Mouse (Mus musculus): Measurements from ENCODE around the gene Tpr. TPM values are rescaled to one million over a fixed set of nuclear protein-coding genes. Genes with fewer than 3 reads are reported as not detected.

The Tpr gene
- total RNA-seq (2012; rRNA removed) (213 and 241 TPM in 2 replicates), polyA plus RNA-seq (2012; ENCODE audit: insufficient read depth in 1 of 2, insufficient read length in 2 of 2, low read depth in 1 of 2, low replicate concordance in 2 of 2, missing spikeins in 1 of 2) (100 to 1,000 TPM; 229 to 382 TPM)

- Histone ChIP-seq H3K9ac (ENCODE audit: control insufficient read depth, low read depth, low read length, poor library complexity, severe bottlenecking) (peak within 1 kb of the TSS; percentile 99), H3K4me1 (ENCODE audit: control insufficient read depth in 1 of 2, insufficient read depth in 2 of 2, low read length in 2 of 2) (peaks cover 3 to 13% of the 10 kb centered on the region in 2 experiments), H3K27me3 (ENCODE audit: control insufficient read depth in 1 of 2, insufficient read depth in 2 of 2, low read length in 2 of 2) (no peaks in the 10 kb centered on the region), H3K4me3 (ENCODE audit: control insufficient read depth in 1 of 2, insufficient read depth in 1 of 2, low read depth in 2 of 2, low read length in 2 of 2) (peak within 1 kb of the TSS; percentile 84 to 94), H3K36me3 (ENCODE audit: control insufficient read depth in 1 of 2, insufficient read depth in 2 of 2, low read length in 2 of 2) (peaks cover 14 to 19% of the 10 kb centered on the region in 2 experiments), H3K27ac (ENCODE audit: control insufficient read depth, low read depth, low read length) (peak within 1 kb of the TSS; percentile 92), H3K9me3 (replicated peaks; ENCODE audit: insufficient read depth, low read length) (no peaks in the 10 kb centered on the region), H3K79me2 (ENCODE audit: control insufficient read depth, insufficient read depth, low read length, poor library complexity) (peaks cover 37% of the 10 kb centered on the region)
- peak; percentile 99 for DNase-seq (ENCODE audit: low read depth, low spot score)
- no peak for TF ChIP-seq GABPA (IDR thresholded peaks at IDR 0.05; ENCODE audit: low read depth, low read length)
- TF ChIP-seq CHD1 (IDR thresholded peaks at IDR 0.05; ENCODE audit: low read depth, low read length) = no peak
- peak; percentile 84; the same call in 1 of the 2 replicates for TF ChIP-seq ZMIZ1 (IDR thresholded peaks at IDR 0.05; ENCODE audit: low read depth, low read length)
- TF ChIP-seq POLR2AphosphoS2 (IDR thresholded peaks at IDR 0.05; ENCODE audit: low read length) = peak; percentile 28; the same call in 1 of the 2 replicates
- peak; percentile 96 for TF ChIP-seq KAT2A (conservative IDR thresholded peaks at IDR 0.05; ENCODE audit: low read depth, low read length)
- TF ChIP-seq CHD2 (IDR thresholded peaks at IDR 0.05; ENCODE audit: low read length) = peak; percentile 84
- TF ChIP-seq MXI1 (IDR thresholded peaks at IDR 0.05; ENCODE audit: low read depth, low read length) = peak; percentile 77
- TF ChIP-seq TBP (IDR thresholded peaks at IDR 0.05; ENCODE audit: low read depth, low read length) = peak; percentile 49; the same call in 1 of the 2 replicates
- no peak for TF ChIP-seq GATA1 (IDR thresholded peaks at IDR 0.05; ENCODE audit: low read depth, low read length)
- TF ChIP-seq ELF1 (IDR thresholded peaks at IDR 0.05; ENCODE audit: low read depth, low read length) = peak; percentile 97
- no peak for TF ChIP-seq USF1 (IDR thresholded peaks at IDR 0.05; ENCODE audit: low read depth, low read length)
- peak; percentile 78 to 81; a peak in 3 of 4 replicates for TF ChIP-seq POLR2A (IDR thresholded peaks at IDR 0.05; ENCODE audit: control insufficient read depth in 1 of 2, insufficient read depth in 1 of 2, low read depth in 1 of 2, low read length in 2 of 2, poor library complexity in 1 of 2)
- TF ChIP-seq SIN3A (IDR thresholded peaks at IDR 0.05; ENCODE audit: low read length) = peak; percentile 97
- TF ChIP-seq ETS1 (IDR thresholded peaks at IDR 0.05; ENCODE audit: low read depth, low read length) = peak; percentile 39; the same call in 1 of the 2 replicates
- TF ChIP-seq NRF1 (IDR thresholded peaks at IDR 0.05; ENCODE audit: insufficient read depth, low read depth, low read length, poor library complexity, severe bottlenecking) = peak; percentile 90
- peak; percentile 92 for TF ChIP-seq HCFC1 (IDR thresholded peaks at IDR 0.05; ENCODE audit: low read depth, low read length)
- peak; percentile 22; the same call in 1 of the 2 replicates for TF ChIP-seq ZC3H11A (IDR thresholded peaks at IDR 0.05; ENCODE audit: low read depth, low read length)
- no peak for TF ChIP-seq RAD21 (IDR thresholded peaks at IDR 0.05; ENCODE audit: low read depth, low read length)
- TF ChIP-seq TAL1 (IDR thresholded peaks at IDR 0.05; ENCODE audit: low read length) = no peak
- no peak for TF ChIP-seq RCOR1 (IDR thresholded peaks at IDR 0.05; ENCODE audit: low read depth, low read length)
- TF ChIP-seq MYC (IDR thresholded peaks at IDR 0.05; ENCODE audit: low read depth, low read length) = peak; percentile 85
- TF ChIP-seq TCF12 (IDR thresholded peaks at IDR 0.05; ENCODE audit: low read depth, low read length) = peak; percentile 65
- TF ChIP-seq MYB (IDR thresholded peaks at IDR 0.05; ENCODE audit: low read depth, low read length) = peak; percentile 16; the same call in 1 of the 2 replicates
- TF ChIP-seq JUND (IDR thresholded peaks at IDR 0.05; ENCODE audit: low read depth, low read length) = no peak
- no peak for TF ChIP-seq POLR2AphosphoS5 (IDR thresholded peaks at IDR 0.05; ENCODE audit: borderline replicate concordance, low read depth, low read length)
- no peak for TF ChIP-seq BHLHE40 (IDR thresholded peaks at IDR 0.05; ENCODE audit: borderline replicate concordance, low read depth, low read length)
- TF ChIP-seq SMC3 (IDR thresholded peaks at IDR 0.05; ENCODE audit: low read depth, low read length) = no peak
- peak; percentile 79 for TF ChIP-seq E2F4 (IDR thresholded peaks at IDR 0.05; ENCODE audit: borderline replicate concordance, low read depth, low read length)
- no peak for TF ChIP-seq MAFK (IDR thresholded peaks at IDR 0.05; ENCODE audit: borderline replicate concordance, low read depth, low read length)
- peak; percentile 17; the same call in 1 of the 2 replicates for TF ChIP-seq UBTF (IDR thresholded peaks at IDR 0.05; ENCODE audit: borderline replicate concordance, insufficient read depth, low read depth, low read length)
- TF ChIP-seq MAZ (IDR thresholded peaks at IDR 0.05; ENCODE audit: low read depth, low read length) = peak; percentile 91
- TF ChIP-seq USF2 (IDR thresholded peaks at IDR 0.05; ENCODE audit: borderline replicate concordance in 1 of 2, insufficient read depth in 1 of 2, low read depth in 1 of 2, low read length in 2 of 2) = no peak
- TF ChIP-seq ZKSCAN1 (IDR thresholded peaks at IDR 0.05; ENCODE audit: low read depth, low read length) = no peak
- no peak for TF ChIP-seq MEF2A (IDR thresholded peaks at IDR 0.05; ENCODE audit: extremely low read depth, insufficient replicate concordance, low read depth, low read length, poor library complexity, severe bottlenecking)
Measured at GRCm38 (mm10) chr1:150392638-150393487, at the start of gene Tpr, which contains the start of gene Odr4. Gene Tpr (plus strand): TSS chr1:150392838. Gene Odr4 (minus strand): TSS chr1:150393080.
